Mouse (Mus musculus) right cerebral cortex, adult 18-20 months (tissue): ENCODE measurements around the gene Tatdn3.
A peak's percentile ranks its signal among the peaks of the same experiment; 100 is the strongest.
"Not testable (repeated sequence)": the region's sequence is repeated elsewhere in the genome, so short reads cannot be mapped to it uniquely, and the experiment has no call there.

Experiments
- DNase-seq: peaks from one replicate; pipeline ENCODE4 v3.0.0; 2022; ENCODE audit warnings: mixed read lengths

Tatdn3 gene

DNA sequence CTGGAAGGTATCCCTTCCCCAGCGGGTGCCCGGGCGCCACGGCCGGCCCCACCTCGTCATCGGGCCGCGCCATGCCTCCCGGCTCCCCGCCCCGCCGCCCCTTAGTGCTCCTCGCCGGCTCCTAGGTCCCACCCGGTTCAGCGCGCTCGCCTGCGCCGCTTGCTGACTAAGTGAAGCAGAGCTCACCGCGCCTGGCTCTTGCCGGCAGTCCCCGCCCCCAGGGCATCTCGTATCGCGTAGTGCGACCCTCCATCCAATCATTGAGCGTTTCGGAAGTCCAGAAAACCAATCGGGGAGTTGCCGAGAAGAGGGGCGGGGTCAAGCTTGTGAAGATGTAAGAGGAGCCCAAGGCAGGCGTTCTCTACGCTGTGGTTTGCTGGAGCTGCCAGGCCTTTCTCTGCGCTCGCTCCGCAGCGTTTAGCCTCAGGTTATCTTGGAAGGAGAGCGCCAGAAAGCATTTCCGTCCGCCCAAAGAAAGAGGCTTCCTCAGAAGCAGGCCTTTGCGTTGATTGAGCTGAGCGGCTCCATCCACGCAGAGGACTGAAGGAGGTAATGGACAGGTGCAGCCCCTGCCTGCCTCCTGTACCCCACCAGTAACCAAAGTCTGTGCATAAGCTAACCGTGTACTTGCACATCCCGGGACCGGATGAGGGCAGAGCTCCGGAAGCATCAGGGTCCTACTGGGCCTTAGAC is 36.6 kb downstream of the Tatdn3 start, which contains the start of gene Flvcr1:
Flvcr1 (minus strand) TSS at position 138 of the 693 bp plus-strand sequence.
- peak; percentile 99 for DNase-seq

DNA sequence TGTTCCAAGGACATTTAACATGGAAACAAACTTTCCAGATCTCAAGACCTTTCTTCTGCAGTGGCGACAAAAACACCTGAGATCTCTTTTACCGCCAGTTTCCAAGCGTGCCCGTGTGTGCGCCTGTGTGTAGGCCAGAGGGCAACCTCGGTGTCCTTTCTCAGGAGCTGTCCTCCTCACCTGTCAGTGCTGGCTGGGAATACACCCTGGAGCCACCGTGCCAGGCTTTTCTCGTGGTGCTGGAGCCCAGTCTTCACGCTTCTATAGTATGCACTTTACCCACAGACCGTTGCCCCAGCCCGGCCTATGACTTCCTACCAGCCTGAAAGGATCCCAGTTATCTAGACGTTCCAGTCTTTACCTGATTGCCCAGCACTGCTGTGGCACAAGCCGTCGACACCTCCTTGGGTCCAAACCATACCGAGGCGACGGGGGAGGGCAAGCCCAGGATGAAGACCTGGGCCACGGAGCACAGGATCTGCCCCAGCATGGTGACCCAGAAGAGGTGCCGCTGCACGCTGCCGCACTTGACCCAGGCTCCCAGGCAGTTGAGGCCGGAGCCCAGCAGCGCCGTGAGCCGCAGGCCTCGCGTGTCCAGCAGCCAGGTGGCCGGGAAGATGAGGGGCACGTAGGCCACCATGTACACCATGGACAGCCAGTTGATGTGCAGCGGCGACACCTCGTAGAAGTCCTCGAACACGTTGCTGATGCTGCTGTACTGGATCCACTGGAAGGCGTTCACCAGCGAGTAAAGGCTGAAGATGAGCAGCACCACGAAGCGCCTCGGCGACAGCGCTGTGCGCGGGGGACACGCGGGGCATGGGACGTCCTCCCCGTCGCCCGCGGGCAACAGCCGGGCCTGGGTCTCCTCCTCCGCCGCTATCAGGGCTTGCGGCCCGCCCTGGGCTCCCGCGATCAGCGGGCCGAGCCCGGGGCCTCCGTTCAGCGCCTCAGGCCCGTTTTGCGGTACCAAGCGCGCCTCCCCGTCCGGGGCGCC is 37.4 kb downstream of the Tatdn3 start:
- DNase-seq = no peak

DNA sequence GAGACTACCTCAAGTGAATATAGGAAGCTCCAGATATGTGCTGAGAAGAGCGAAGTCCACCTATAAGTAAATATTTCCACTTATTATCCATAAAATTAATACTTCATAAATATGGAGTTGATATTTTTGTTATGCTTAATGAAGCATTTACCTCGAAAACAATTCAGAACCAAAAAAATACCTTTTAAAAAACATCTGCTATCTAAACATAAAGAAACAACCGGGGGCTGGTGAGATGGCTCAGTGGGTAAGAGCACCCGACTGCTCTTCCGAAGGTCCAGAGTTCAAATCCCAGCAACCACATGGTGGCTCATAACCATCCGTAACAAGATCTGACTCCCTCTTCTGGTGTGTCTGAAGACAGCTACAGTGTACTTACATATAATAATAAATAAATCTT is 38.9 kb downstream of the Tatdn3 start:
- not testable (repeated sequence) for DNase-seq

DNA sequence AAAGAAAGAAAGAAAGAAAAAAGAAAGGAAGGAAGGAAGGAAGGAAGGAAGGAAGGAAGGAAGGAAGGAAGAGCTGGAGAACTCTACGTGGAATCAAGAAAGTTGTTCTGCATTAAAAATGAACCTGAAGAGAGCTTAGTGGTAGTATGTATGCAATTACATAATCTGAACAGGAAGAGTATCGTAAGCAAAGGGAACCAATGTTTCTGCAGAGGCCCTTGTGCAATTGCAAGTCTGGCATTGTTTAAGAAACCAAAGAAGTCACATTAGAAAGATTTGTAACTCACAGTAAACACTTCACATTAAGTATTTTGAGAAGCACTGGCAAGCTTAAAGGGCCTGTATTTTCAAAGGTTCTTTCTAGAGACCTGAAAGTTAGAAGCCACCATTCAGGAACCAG is 39.6 kb downstream of the Tatdn3 start:
- no peak for DNase-seq

DNA sequence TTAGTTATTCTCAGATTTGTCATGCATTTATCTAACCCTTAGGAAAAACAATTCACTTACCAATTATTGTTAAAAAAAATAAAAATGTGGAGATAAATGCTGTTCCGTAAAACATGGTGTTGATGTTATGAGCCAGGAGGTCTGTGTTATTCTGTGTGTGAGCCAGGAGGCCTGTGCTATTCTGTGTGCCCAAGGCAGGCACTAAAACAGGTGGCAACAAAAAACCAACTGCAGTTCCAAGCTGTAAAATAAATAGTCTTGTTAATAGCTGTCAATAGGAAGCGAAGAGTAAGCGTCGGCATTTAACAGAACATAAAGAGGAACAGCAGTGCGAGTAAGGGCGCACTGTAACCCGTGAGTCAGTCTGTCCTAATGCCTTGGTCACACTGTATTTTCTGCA is 41.7 kb downstream of the Tatdn3 start:
- no peak for DNase-seq

DNA sequence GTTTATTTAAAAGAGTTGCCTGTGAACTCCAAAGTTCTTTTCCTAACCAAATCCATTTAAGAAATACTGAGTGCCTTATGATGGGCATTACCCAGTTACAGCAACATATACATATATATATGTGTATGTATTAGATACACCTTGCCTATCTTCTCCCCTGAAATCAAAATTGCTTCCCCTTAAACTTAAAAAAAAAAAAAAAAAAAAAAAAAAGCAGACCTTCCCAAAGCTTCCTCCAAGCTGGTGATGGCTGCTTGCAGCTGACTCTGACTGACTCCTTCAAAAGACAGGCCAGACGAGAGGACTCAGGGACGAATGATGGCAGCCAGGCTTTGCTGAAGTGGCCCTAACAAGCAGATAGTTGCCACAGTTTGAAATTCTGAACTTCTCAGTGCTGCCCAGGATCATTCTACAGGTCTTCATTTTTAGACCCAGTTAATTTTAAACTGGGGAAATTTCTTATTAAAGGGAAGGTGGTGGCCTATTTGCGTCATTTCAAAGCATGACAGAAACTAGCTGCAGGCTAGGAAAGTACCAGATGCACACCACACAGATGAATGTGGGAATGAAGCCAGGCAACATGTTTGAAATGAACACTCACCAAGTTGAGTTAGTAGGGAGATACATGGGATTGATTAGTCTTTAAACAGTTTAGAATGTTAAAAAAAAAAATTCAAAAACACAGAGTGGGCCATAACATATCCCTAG is 42.4 kb downstream of the Tatdn3 start:
- DNase-seq = no peak

DNA sequence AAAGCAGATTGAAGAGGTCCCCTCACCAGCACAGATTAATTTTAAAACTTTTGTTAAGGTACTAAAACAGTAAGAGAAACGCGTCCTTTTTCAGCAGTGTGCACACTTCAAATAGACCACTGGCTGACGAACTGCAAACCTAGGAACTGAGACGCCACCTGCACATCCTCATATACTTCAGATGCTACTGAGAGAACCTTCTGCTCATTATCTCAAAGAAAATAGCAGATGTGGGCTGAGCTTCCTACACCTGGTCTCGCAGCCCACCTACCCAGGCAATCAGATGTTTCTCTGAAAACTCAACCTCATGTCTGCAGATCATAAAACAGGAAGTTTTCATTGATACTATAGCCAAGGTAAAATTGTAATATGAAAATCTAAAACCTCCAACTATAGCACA is 42.9 kb downstream of the Tatdn3 start:
- no peak for DNase-seq

DNA sequence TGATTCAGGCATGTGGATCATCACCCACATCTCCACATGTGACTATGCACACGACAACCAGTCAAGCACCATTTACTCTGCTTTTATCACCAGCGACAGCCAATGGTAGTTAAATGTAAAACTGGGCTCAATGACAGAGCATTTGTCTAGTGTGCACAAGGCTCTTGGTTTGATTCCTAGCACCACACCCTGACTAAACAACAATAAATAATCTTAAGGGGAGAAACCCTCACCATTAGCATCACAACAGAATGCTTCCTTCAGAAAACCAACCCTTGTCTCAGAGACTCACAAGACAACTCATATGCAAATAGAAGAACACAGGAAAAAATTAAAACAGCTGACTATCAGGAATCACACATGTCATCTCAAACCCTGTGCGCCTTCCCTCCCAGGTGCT is 48.5 kb downstream of the Tatdn3 start:
- DNase-seq = no peak

DNA sequence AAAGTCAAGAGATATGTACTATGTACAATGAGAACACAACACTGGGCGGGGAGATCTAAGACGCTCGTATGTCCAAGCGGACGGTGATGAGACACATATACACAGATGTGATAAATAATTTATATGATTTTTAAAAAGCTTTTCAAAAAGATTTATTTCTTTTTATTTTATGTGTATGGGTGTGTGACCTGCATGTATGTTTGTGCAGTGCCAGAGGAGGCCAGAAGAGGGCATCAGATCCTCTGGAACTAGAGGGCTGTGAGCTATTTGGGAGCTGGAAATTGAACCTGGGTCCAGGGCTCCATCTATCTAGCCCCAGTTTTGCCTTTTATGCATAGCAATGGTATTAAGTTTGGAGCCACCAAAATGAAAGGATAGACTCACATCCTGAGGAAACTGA is 54.0 kb downstream of the Tatdn3 start:
- DNase-seq = no peak

DNA sequence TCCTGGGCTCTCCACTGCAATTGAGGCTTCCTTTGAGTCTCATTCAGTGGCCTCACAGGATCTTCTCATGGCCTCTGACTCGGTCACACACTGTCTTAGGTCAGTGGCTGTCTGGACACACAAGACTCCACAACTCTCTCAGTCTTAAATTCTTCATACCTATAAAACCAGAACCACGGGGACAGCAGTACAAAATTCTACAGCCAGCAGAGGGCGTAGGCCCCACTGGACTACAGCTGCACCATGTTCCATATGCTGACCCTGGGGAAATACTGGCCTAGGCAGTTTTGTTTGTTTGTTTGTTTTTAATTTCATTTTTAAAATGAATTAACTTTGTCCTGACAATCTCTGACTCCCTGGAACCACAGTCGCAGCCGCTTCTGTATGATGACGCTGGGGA is 60.5 kb downstream of the Tatdn3 start:
- DNase-seq = no peak

DNA sequence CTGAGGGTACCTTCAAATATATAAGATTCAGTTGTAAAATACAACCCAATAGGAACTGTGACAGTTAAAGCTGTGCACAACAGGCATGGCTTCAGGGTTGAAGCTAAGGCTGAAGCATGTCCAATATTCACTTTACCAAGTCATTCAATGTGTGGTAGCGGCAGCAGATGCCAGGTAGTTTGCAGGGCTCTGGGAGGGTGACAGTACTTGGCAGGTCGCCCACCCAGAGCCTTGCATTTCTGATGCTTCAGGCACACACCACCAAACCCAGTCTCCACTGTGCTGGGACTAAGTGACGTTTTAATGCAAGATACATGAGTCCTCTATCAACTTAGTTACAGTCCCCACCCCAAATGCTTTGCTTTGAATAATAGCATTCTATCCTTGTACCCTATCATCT is 62.0 kb downstream of the Tatdn3 start:
- DNase-seq = no peak

DNA sequence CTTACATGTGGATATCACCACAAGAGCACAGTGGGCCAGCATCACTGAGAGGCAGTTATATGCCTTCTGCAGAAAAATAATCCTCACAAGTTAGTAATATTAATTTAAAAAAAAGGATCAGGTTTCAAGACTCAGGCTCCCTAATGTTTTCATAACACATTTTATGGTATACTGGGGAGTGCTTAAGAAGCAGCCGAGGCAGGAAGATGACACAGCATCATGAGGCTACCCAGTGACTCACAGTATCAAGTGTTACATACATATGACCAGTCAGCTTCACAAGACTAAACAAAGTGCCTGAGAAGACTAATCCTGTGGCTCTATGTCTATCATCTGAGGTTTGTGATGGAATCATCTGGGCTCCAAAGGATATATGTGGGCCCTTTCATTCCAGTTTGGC is 64.7 kb downstream of the Tatdn3 start:
- DNase-seq = no peak

DNA sequence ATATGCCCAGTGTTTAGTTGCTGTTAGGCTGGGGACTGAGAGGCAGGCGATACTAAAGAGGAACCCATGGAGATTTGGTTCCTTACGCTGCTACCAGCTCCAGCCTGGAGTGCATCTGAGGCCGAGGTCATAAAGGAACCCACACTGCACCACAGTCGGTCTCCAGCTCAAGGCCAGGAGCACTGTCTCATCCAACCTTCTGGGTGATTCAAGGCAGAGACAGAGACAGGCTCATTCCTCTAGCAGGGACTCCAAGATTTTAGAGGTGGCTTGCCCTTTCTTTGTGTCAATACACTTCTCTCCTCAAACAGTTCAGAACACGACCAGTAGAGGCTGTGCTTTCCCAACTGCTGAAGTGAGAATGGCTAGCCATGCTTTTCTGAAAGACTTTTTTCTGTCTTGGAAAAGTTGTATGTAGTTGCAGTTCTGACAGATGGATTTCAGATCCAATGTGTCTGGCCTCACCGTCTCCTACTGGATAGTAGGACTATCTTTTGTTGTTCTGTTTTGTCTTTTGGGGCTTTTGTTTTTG is 66.3 kb downstream of the Tatdn3 start:
- DNase-seq = no peak
